Mouse (Mus musculus) CD8-positive naive resting alpha-beta T cell, adult 2 months (primary cell): Measurements from ENCODE around the gene Slfn2.
A peak's percentile ranks its signal among the peaks of the same experiment; 100 is the strongest.

ENCODE experiments used
- DNase-seq, 2 experiments: peaks; one replicate each; pipeline ENCODE4 v3.0.0; 2022; ENCODE audit warnings: low read depth in 2 of 2, low spot score in 2 of 2

Gene Slfn2

DNA sequence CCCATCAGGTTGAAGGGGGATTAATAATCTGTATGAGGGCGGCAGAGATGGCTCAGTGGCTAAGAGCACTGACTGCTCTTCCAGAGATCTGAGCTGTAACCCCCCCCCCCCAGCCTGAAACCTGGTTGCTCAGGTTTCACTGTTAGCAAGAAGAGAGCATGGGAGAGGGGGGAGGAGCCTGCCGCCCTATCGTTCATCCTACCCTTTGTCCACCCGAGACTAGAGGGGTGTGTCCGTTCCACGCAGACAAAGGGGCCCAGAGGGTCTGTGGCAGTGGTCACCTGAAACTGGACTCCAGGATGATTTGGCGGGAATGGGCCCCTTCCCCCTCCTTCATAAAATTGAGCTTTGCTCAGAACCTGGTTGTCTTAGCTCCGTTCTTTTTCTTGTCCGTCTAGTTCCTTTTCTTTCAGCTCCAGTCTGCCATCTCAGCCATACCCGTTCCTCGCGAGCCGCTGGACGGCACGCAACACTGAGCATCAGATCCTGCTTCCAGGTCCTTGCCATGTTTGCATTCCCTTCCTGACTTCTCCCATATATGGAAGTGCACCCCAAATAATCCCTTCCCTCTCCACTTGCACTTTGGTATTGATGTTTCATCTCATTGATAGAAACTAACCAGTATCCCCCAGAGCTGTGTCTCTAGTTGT lies 5.5 kb downstream of the Slfn2 start:
- no peak for DNase-seq

DNA sequence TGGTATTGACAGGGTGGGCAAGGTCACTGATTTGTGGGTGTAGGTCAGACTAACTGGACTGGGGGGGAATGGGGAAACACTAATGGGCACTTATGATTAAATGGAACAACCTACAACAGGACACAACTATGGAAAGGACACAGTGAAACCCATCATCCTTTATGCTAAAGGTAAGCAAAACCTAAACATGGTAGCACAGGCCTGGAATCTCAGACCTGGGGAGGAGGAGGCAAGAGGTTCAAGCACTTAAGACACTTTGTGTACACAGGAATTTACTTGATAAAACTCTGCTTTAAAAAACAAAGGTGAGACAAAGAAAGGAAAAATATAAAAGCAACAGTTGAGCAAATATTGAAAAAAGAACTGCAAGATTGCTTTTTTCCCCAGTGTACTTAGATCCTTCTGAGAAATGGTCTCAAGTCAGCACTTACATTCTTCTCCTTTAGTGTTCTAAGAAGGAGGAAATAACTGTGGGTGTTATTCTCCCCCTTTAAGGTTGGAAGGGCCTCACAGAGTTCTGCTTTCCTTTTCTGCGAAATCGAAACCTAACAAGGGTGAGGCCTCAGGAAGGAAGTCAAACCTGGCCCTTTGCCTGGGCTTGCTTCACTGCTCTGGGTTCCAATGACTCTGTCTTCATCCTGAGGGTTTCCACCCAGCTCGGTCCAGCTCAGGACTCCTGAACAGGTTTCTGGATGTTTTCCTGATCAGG lies 13.0 kb downstream of the Slfn2 start:
- peak; percentile 70 to 77 for DNase-seq

DNA sequence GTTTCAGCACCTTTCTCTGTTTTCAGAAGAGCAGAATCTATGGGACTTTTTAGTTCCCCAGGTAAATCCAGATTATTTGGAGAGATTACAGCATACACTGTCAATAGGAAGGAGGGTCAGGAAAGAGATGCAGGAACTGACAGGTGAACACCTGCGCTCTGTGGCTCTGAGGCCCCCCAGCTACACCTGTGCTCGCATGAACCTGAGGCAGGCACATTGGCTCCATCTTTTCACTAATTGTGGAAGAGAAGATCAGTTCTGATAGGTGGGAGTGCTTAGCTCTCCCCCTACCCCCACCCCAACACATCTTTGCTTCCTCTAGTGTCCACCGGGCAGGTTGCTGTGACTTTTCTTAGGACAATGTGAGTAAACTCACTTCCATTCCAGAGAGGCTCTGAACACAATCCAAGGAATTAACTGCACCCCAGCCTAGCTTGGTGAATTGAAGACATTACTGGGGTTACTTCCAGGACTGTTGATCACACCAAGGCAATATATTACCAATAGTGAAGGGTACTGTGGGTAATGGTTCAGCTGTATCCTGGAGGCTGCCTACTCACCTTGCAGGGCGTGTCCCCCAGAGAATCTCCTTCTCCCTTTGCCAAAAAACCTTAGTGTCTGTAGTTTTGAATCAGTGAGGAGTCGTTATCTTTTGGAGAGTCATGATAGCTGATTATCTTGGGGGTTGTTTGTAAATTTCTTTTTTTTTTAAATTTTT lies 13.7 kb downstream of the Slfn2 start:
- peak in 1 of 2 experiments; percentile 36 for DNase-seq

DNA sequence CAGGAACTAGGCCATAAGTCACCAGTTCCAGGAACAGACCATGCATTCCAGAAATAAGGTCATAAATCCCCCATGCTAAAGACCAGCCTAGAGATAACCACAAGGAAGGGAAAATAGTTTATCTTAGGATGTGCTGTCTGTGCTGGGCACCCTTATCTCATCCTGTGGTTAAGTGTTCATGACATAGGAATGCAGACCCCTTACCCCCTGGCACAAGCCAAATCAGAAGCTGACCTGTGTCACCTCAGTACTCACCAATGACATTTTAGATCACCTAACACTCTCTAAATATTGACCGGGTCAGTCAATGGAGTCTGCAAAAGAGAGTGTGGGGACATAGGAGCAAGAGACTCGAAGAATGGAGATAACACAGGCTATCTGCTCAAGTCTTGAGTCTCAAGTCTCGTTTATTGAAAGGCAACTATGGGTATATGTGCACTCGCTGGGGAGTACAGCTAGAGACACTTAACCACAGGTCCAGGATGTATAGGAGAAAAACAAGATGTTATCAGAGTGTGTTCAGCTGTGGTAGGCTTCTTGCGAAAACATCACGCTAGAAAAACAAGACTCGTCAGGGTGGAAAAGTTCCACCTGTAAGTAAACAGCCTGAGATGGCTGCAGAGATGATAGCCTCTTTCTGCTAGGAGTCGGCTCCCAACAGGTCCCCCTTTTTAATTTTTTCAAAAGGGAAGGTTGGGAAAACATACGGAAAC lies 14.7 kb downstream of the Slfn2 start:
- peak; percentile 77 to 78 for DNase-seq

DNA sequence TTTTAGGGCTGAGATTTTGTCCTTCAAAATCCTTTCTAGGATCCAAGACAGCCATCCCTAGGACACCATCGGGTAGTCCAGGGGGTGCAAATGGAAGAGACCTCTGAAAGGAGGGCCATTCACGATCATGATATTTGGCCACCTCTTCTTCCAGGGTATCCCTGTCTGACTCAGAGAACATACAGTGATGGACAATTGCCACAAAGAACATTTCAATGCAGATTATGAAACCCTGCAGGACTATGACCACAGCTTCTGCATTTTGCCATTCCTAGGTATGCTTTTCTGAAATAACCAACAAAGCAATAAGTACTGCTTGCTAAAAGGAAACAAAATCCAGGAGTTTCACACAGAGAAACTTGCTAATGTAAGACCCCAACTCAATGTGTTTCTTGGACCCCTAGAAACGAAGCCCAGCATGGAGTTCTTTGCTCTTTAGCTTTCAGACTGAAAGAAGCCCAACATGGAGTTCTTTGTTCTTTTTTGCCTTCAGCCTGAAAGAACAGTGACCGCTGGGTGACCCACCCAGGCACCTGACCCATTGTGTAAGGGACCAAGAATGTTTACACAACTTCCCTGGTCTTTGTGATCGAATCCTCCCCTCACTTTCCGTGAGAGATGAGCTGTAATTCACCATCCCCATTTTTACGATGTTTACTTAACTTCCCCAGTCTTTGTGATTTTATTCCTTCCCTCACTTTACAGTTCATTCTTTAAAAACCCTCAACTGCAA lies 18.0 kb downstream of the Slfn2 start:
- no peak for DNase-seq

DNA sequence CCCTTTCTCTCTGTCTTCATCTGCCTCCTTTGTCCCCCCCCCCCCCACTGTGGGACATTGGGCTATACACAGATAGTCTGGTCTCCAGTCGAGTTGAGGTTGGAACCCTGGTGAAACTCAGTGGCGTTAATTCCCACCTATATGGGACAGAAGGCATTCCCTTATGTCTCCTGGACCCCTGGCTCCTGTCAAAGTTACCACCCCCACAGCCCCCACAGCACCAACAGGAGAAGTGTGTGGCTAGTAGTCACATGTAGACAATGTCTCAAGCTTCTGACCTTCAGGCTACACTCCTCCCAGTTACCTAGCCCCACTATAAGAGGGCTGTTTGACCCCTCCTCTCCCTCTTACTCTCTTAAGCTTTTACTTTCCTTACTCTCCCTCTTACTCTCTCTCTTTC lies 19.2 kb downstream of the Slfn2 start:
- no peak for DNase-seq

DNA sequence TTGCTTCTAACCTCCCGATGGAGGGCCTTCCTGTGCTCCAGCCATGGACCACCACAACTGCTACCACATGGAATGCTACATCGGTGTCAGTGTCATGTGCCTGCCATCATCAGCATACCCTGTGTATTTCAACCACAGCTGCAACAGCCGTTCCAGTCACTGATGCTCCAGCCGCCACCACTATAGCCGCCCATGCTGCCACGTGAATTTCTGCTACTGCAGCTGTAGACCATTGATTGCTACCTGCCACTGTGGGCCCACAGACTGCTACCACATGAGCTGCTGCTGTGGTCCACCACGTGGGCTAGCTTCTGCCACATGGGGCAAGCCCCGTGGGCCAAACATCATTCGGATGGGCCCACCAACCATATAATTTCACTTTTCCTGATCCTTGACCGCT lies 19.8 kb downstream of the Slfn2 start:
- DNase-seq = no peak

DNA sequence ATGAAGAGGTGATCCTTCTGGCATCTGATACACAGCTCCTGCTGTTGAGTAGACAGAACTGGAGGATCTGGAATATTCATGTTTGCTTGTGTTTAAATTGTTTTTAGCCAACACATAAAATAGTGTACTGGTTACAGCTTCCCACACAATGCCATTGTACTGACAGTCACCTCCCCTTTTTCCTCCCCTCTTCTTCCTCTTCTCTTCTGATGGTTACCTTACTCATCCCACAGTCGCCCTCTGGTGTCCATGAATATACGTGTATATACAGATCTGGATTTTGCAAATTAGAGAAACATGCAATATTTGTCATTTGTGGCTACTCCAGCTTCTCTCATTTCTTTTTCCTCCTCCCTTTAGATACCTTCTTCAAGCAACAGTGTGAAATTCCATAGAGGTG lies 50.2 kb downstream of the Slfn2 start:
- DNase-seq = peak; percentile 50 to 70

DNA sequence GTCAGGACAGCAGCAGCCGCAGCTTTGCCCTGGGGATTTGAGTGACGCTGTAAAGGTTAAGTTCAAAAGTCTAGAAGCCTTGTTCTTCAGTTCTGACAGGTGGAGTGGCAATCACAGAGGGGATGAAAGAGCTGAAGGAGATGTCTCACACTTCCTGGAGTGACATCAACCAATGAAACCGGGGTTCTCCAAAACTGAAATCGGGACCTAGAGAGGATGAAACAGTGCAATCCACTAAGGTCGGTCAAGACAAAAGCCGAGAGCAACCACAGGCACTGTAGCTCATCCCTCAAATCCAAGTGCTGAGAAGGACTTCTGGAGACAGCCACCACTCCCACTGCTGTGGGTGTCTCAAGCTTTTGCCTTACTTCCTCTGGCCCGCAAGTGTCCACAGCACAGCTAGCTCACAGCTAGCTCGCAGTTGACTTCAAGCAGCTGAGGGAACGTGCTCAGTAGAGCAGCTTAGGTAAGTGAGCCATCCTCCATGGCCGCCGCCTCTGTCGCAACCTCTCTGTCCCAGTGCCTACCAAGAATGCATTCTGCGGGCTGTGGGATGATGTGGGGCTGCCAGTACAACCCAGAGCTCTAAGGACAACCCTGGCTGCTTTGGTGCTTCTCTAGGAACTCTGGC lies 51.8 kb downstream of the Slfn2 start, which contains the start of gene Slfn1:
Slfn1 (plus strand) TSS at position 253 of the 631 bp plus-strand sequence.
- peak; percentile 44 to 57 for DNase-seq

DNA sequence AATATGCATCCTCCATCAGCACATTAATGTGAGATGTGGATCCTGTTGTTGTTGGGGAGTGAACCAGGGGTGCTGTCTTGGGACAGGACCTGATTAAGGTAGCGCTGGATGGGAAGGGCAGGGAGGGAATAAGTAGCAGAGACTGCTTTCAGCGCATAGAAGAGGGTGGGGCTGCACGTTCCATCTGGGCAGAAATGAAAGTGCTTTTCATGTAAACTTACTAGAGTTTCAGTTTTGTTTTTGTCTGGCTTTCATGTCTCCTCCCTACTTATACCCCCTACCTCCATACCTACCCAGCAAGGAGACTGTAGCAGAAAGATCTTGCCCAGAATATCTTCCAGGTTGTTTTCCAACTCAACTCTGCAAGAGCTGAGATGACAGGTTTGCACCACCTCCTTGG lies 53.1 kb downstream of the Slfn2 start:
- DNase-seq = peak in 1 of 2 experiments; percentile 34
